Mouse (Mus musculus) kidney, embryonic 16.5 days (tissue): ENCODE measurements at regions not wholly inside any gene's neighbourhood (a gene's known extent, or its start where the extent isn't known, plus 50 kb on each side); places are given as distances from the start of the nearest gene placed in this dataset.

ENCODE experiments used
- ATAC-seq: fragments of 200-750 bp; cut with Nextera tagmentation; 2 replicates; pipeline ENCODE4 v1.8.0; 2017; ENCODE audit warnings: moderate TSS enrichment; ENCODE audit not compliant: low FRiP score, low TSS enrichment
- H3K27ac ChIP-seq: fragments of 300-500 bp; sonication (generic); 2 replicates; pipeline ENCODE4 v1.5.1; 2014; ENCODE audit warnings: low read length
- H3K27me3 ChIP-seq: fragments of 300-500 bp; sonication (generic); 2 replicates; pipeline ENCODE4 v1.6.1; 2014; ENCODE audit warnings: low read length, control low read depth, mixed read lengths; ENCODE audit not compliant: insufficient read depth
- H3K36me3 ChIP-seq: fragments of 300-500 bp; sonication (generic); 2 replicates; pipeline ENCODE4 v1.6.1; 2014; ENCODE audit warnings: low read length, control low read depth, mixed read lengths; ENCODE audit not compliant: insufficient read depth
- H3K4me1 ChIP-seq: fragments of 300-500 bp; sonication (generic); 2 replicates; pipeline ENCODE4 v1.6.1; 2014; ENCODE audit warnings: low read length, control low read depth, mixed read lengths; ENCODE audit not compliant: insufficient read depth
- H3K4me2 ChIP-seq: fragments of 300-500 bp; sonication (generic); replicated peaks from 2 replicates; pipeline ENCODE4 v1.6.1; 2014; ENCODE audit warnings: low read depth, low read length
- H3K4me3 ChIP-seq: fragments of 300-500 bp; sonication (generic); 2 replicates; pipeline ENCODE4 v1.5.1; 2014; ENCODE audit warnings: mild to moderate bottlenecking, low read length
- H3K9ac ChIP-seq: fragments of 300-500 bp; sonication (generic); replicated peaks from 2 replicates; pipeline ENCODE4 v1.6.1; 2014; ENCODE audit warnings: low read length
- H3K9me3 ChIP-seq: fragments of 300-500 bp; sonication (generic); 2 replicates; pipeline ENCODE4 v1.6.1; 2016; ENCODE audit warnings: low read length, control low read depth
- WGBS: fragments of 180-500 bp; shearing (Covaris S2); extraction: QIAGEN DNeasy Blood & Tissue Kit; methylation state at CpG from one replicate; pipeline ENCODE4 v1.1.7; 2014; 5-methylcytosine and 5-hydroxymethylcytosine counted together

- Histone ChIP-seq H3K9ac (no peak overlapping the region), H3K27ac (no peak overlapping the region), H3K27me3 (no peaks in the 10 kb centered on the region), H3K4me3 (no peak overlapping the region), H3K36me3 (no peaks in the 10 kb centered on the region), H3K9me3 (no peaks in the 10 kb centered on the region), H3K4me1 (no peaks in the 10 kb centered on the region), H3K4me2 (no peak overlapping the region)
- 81% methylated on average over 3 of the region's 3 CpGs for WGBS
- no peak for ATAC-seq
These were observed 198.4 kb upstream of the Mvb12b start for GRCm38 (mm10) chr2:34086130-34086529.

GRCm38 (mm10) chr2:34084513-34084912 lies 196.8 kb upstream of the Mvb12b start:
- WGBS = 69% methylated on average over 1 of the region's 1 CpGs
- Histone ChIP-seq H3K9ac (no peak overlapping the region), H3K9me3 (no peaks in the 10 kb centered on the region), H3K4me3 (no peak overlapping the region), H3K36me3 (no peaks in the 10 kb centered on the region), H3K4me1 (0 out of 2 replicates have a peak, but pooled peaks cover 4% of the 10 kb centered on the region), H3K27ac (no peak overlapping the region), H3K4me2 (no peak overlapping the region), H3K27me3 (no peaks in the 10 kb centered on the region)
- no peak for ATAC-seq

GRCm38 (mm10) chr2:34082486-34082885 lies 194.7 kb upstream of the Mvb12b start:
- no peaks in the 10 kb centered on the region for H3K9me3 ChIP-seq
- H3K27ac ChIP-seq = no peak overlapping the region
- WGBS = 79% methylated on average over 7 of the region's 7 CpGs
- no peak overlapping the region for H3K4me2 ChIP-seq
- no peaks in the 10 kb centered on the region for H3K36me3 ChIP-seq
- no peak for ATAC-seq
- H3K27me3 ChIP-seq = no peaks in the 10 kb centered on the region
- peaks cover 4% of the 10 kb centered on the region; the same call in 1 of the 2 replicates for H3K4me1 ChIP-seq
- H3K9ac ChIP-seq = no peak overlapping the region
- H3K4me3 ChIP-seq = no peak overlapping the region

- Histone ChIP-seq H3K36me3 (no peaks in the 10 kb centered on the region), H3K4me1 (peaks cover 4% of the 10 kb centered on the region; the same call in 1 of the 2 replicates), H3K4me2 (no peak overlapping the region), H3K4me3 (no peak overlapping the region), H3K9me3 (no peaks in the 10 kb centered on the region), H3K27me3 (no peaks in the 10 kb centered on the region), H3K9ac (no peak overlapping the region), H3K27ac (no peak overlapping the region)
- WGBS = 48% methylated on average over 3 of the region's 3 CpGs
- ATAC-seq = no peak
These were observed 192.4 kb upstream of the Mvb12b start for GRCm38 (mm10) chr2:34080176-34080575.

GRCm38 (mm10) chr2:34079282-34079681 lies 191.5 kb upstream of the Mvb12b start:
- Histone ChIP-seq H3K9me3 (no peaks in the 10 kb centered on the region), H3K36me3 (no peaks in the 10 kb centered on the region), H3K27ac (no peak overlapping the region), H3K4me1 (peaks cover 4% of the 10 kb centered on the region; the same call in 1 of the 2 replicates), H3K4me2 (no peak overlapping the region), H3K4me3 (no peak overlapping the region), H3K27me3 (no peaks in the 10 kb centered on the region), H3K9ac (no peak overlapping the region)
- WGBS = 37% methylated on average over 12 of the region's 12 CpGs
- peak; percentile 63; the same call in 1 of the 2 replicates for ATAC-seq

GRCm38 (mm10) chr2:34078875-34079262 lies 191.1 kb upstream of the Mvb12b start:
- H3K4me1 ChIP-seq = peaks cover 4% of the 10 kb centered on the region; the same call in 1 of the 2 replicates
- 79% methylated on average over 4 of the region's 4 CpGs for WGBS
- no peaks in the 10 kb centered on the region for H3K27me3 ChIP-seq
- no peaks in the 10 kb centered on the region for H3K9me3 ChIP-seq
- no peak overlapping the region for H3K4me2 ChIP-seq
- H3K4me3 ChIP-seq = no peak overlapping the region
- H3K9ac ChIP-seq = no peak overlapping the region
- ATAC-seq = no peak
- no peaks in the 10 kb centered on the region for H3K36me3 ChIP-seq
- no peak overlapping the region for H3K27ac ChIP-seq

- H3K27ac ChIP-seq = no peak overlapping the region
- no peaks in the 10 kb centered on the region for H3K36me3 ChIP-seq
- no peak overlapping the region for H3K4me2 ChIP-seq
- 69% methylated on average over 3 of the region's 3 CpGs for WGBS
- H3K9me3 ChIP-seq = no peaks in the 10 kb centered on the region
- peaks cover 4% of the 10 kb centered on the region; the same call in 1 of the 2 replicates for H3K4me1 ChIP-seq
- ATAC-seq = no peak
- H3K9ac ChIP-seq = no peak overlapping the region
- H3K27me3 ChIP-seq = no peaks in the 10 kb centered on the region
- no peak overlapping the region for H3K4me3 ChIP-seq
These were observed 190.6 kb upstream of the Mvb12b start for GRCm38 (mm10) chr2:34078248-34078874.

- Histone ChIP-seq H3K27ac (no peak overlapping the region), H3K4me1 (peaks cover 4% of the 10 kb centered on the region; the same call in 1 of the 2 replicates), H3K9me3 (no peaks in the 10 kb centered on the region), H3K4me3 (no peak overlapping the region), H3K9ac (no peak overlapping the region), H3K36me3 (no peaks in the 10 kb centered on the region), H3K4me2 (no peak overlapping the region), H3K27me3 (no peaks in the 10 kb centered on the region)
- WGBS = 72% methylated on average over 4 of the region's 4 CpGs
- no peak for ATAC-seq
These were observed 188.6 kb upstream of the Mvb12b start for GRCm38 (mm10) chr2:34076346-34076745.

GRCm38 (mm10) chr2:34074066-34074465 lies 186.3 kb upstream of the Mvb12b start:
- no peaks in the 10 kb centered on the region for H3K36me3 ChIP-seq
- H3K4me1 ChIP-seq = no peaks in the 10 kb centered on the region; the same call in 1 of the 2 replicates
- ATAC-seq = no peak
- 76% methylated on average over 3 of the region's 3 CpGs for WGBS
- no peak overlapping the region for H3K4me2 ChIP-seq
- no peaks in the 10 kb centered on the region for H3K9me3 ChIP-seq
- H3K27me3 ChIP-seq = no peaks in the 10 kb centered on the region
- no peak overlapping the region for H3K4me3 ChIP-seq
- no peak overlapping the region for H3K27ac ChIP-seq
- no peak overlapping the region for H3K9ac ChIP-seq

GRCm38 (mm10) chr2:34065592-34065991 lies 177.8 kb upstream of the Mvb12b start:
- WGBS = 94% methylated on average over 13 of the region's 13 CpGs

More at GRCm38 (mm10) chr2:34065592-34065991, 177.8 kb upstream of the Mvb12b start:
- Histone ChIP-seq H3K36me3 (no peaks in the 10 kb centered on the region), H3K4me1 (no peaks in the 10 kb centered on the region), H3K27me3 (no peaks in the 10 kb centered on the region), H3K4me2 (no peak overlapping the region), H3K9ac (no peak overlapping the region), H3K27ac (no peak overlapping the region), H3K9me3 (no peaks in the 10 kb centered on the region), H3K4me3 (no peak overlapping the region)
- ATAC-seq = no peak
